Mouse (Mus musculus) spleen, adult 2 months (tissue): Measurements from ENCODE around the gene Ccdc28b. TPM values are rescaled to one million over a fixed set of nuclear protein-coding genes. Genes with fewer than 3 reads are reported as not detected.
A peak's percentile ranks its signal among the peaks of the same experiment; 100 is the strongest.

Source experiments
- DNase-seq, 2 experiments: peaks; one replicate each; pipeline versions ENCODE4 v3.0.0 to v3.0.0-alpha.2; 2012 to 2021; ENCODE audit warnings: low spot score in 2 of 2, low read depth in 1 of 2
- H3K27ac ChIP-seq: fragments of 200-500 bp; 2 replicates; pipeline ENCODE4 v1.5.1; 2012; ENCODE audit warnings: low read length, inconsistent platforms; ENCODE audit not compliant: insufficient read depth
- H3K27me3 ChIP-seq: fragments of 200-500 bp; 2 replicates; pipeline ENCODE4 v1.6.1; 2012; ENCODE audit warnings: mild to moderate bottlenecking, moderate library complexity, low read length, inconsistent platforms; ENCODE audit not compliant: control insufficient read depth, insufficient read depth
- H3K36me3 ChIP-seq: fragments of 200-500 bp; 2 replicates; pipeline ENCODE4 v1.6.1; 2012; ENCODE audit warnings: mild to moderate bottlenecking, low read length, inconsistent platforms; ENCODE audit not compliant: control insufficient read depth, insufficient read depth
- H3K4me1 ChIP-seq: fragments of 200-500 bp; 2 replicates; pipeline ENCODE4 v1.6.1; 2011; ENCODE audit warnings: inconsistent platforms; ENCODE audit not compliant: control insufficient read depth, insufficient read depth, insufficient read length
- H3K4me3 ChIP-seq: fragments of 200-500 bp; 2 replicates; pipeline ENCODE4 v1.5.1; 2011; ENCODE audit warnings: mild to moderate bottlenecking, inconsistent platforms; ENCODE audit not compliant: insufficient read depth, insufficient read length; ENCODE audit errors: extremely low read depth
- CTCF ChIP-seq: fragments of 200-500 bp; IDR thresholded peaks from 2 replicates; pipeline ENCODE4 v1.5.1; 2011; ENCODE audit warnings: mild to moderate bottlenecking, inconsistent platforms; ENCODE audit not compliant: insufficient read depth, insufficient read length, insufficient replicate concordance; ENCODE audit errors: extremely low read depth
- POLR2A ChIP-seq: fragments of 200-500 bp; IDR thresholded peaks from 2 replicates; pipeline ENCODE4 v1.6.1; 2011; ENCODE audit warnings: low read depth, low read length, inconsistent platforms
- WGBS: fragments of 180-500 bp; shearing (Covaris S2); methylation state at CpG from one replicate; pipeline ENCODE4 v1.1.7; 2018; 5-methylcytosine and 5-hydroxymethylcytosine counted together
- polyA plus RNA-seq: library from polyadenylated mRNA; depleted of rRNA; stranded (reverse); fragments of >200 nt; gene quantifications from 2 replicates; pipeline ENCODE4 v1.2.3, GENCODE M21; 2012

The Ccdc28b gene
- polyA plus RNA-seq, 1 experiment: 16.3 TPM

DNA sequence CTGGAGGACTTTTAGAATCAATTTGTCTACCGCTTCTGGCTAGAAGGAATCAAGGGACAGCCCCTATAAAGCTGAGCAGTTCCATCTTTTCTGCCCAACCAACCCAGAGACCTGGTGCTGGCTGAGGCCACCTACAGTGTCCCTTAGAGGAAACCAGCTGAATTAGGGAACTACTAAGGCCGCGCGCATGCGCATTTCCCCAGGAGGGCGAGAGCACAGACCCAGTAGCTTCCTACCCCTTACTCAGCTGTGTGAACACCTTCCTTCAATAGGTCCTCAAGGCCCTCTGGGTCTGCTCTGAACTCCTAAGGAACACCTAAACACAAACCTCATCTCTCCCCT is 1.3 kb upstream of the Ccdc28b start:
- peak overlapping the region; percentile 65 for H3K27ac ChIP-seq
- H3K36me3 ChIP-seq: peaks cover 17% of the 10 kb centered on the region
- peaks cover 10% of the 10 kb centered on the region; the same call in 1 of the 2 replicates for H3K4me1 ChIP-seq
- WGBS: 0% methylated on average over 6 of the region's 6 CpGs
- DNase-seq: peak; percentile 61 to 78
- peak overlapping the region; percentile 39; the same call in 1 of the 2 replicates for H3K4me3 ChIP-seq
- TF ChIP-seq CTCF (no peak), POLR2A (0 out of 2 replicates have a peak, but pooled peaks have one; percentile 17)
- H3K27me3 ChIP-seq: no peaks in the 10 kb centered on the region

GRCm38 (mm10) chr4:129624281-129625028 is 708 bp upstream of the Ccdc28b start:
- Histone ChIP-seq H3K27ac (peak overlapping the region; percentile 77), H3K27me3 (no peaks in the 10 kb centered on the region), H3K4me3 (peak overlapping the region; percentile 85), H3K36me3 (peaks cover 15% of the 10 kb centered on the region), H3K4me1 (peaks cover 10% of the 10 kb centered on the region; the same call in 1 of the 2 replicates)
- WGBS: under 1% methylated on average over 18 of the region's 18 CpGs
- peak; percentile 74 to 83 for DNase-seq
- TF ChIP-seq CTCF (no peak), POLR2A (no peak; the same call in 1 of the 2 replicates)

DNA sequence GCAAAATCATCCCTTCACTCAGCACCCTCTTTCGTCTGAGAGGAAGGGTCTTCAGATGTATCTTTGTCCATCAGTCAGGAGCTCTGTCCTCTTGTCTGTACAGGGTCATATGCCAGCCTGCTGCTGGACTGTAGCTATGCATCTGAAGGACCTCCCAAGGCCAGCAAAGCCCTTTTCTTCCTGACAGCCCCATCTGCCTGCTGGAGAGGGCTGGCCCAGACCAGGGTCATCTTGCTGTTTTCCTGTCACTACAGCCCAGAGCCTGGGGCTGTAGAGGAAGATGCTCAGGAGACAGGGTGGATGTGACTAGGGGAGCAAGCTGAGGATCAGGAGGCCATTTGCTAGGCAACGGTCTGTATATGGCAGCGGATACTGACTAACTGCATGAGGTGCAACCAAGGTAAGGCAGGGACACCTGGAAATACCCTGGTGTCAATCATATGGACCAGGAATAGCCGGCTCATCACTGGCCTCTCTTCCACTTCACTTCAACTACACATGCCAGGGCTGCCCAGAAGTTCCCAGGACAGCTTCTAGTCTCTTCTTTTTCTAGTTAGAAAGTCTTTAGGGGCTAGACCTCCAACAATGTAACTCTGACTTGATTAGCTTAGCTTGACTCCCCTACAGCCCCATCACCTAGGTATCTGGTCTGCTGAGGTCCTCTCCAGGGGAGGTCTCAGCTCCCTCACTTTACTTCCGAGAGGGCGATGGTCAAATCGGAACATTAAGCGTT is 778 bp downstream of the Ccdc28b start:
- Histone ChIP-seq H3K4me3 (peak overlapping the region; percentile 85), H3K36me3 (peaks cover 3% of the 10 kb centered on the region; the same call in 1 of the 2 replicates), H3K27me3 (no peaks in the 10 kb centered on the region), H3K27ac (peak overlapping the region; percentile 20), H3K4me1 (peaks cover 11% of the 10 kb centered on the region; the same call in 1 of the 2 replicates)
- DNase-seq: no peak
- TF ChIP-seq CTCF: no peak
- TF ChIP-seq POLR2A: no peak
- 24% methylated on average over 8 of the region's 8 CpGs for WGBS

DNA sequence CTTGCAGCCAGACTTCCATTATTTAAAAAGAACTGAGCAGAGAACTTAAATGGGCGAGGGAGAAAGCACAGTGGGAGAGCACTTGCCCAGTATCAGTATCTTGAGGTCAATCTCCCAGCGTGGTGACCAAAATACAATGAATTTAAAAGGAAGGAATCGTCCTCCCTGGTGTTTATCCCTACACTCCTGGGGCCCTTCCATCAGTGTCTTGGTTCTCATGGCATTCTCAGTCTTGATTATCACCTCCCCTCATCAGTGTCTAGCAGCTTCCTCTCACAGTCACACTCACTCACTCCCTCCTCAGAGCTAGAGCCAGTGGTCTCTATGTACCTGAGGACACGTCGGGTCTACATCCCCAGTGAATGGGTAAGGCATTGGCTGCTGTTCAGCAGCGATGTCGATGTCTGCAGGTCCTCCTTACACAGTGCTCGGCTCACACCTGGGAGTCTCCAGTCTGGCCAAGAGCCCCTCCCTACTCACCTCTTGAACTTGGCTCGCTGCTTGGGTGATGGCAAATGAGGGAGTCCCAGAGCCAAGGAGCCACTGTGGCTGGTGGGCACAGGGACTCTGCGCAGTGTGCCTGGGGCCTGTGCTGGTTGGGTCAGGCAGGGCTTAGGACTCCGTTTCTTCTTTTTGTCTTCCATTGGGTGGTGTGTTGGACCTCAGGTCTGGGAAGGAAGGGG is 1.5 kb downstream of the Ccdc28b start:
- Histone ChIP-seq H3K36me3 (no peaks in the 10 kb centered on the region; the same call in 1 of the 2 replicates), H3K4me3 (peak overlapping the region; percentile 85; the same call in 1 of the 2 replicates), H3K4me1 (peaks cover 12% of the 10 kb centered on the region; the same call in 1 of the 2 replicates), H3K27me3 (no peaks in the 10 kb centered on the region), H3K27ac (peak overlapping the region; percentile 20)
- TF ChIP-seq POLR2A (no peak), CTCF (no peak)
- no peak for DNase-seq
- 88% methylated on average over 11 of the region's 11 CpGs for WGBS

GRCm38 (mm10) chr4:129621283-129621841 is 2.4 kb downstream of the Ccdc28b start:
- TF ChIP-seq POLR2A: no peak
- TF ChIP-seq CTCF: no peak
- no peak for DNase-seq
- WGBS: 69% methylated on average over 8 of the region's 8 CpGs
- H3K27ac ChIP-seq: peak overlapping the region; percentile 37
- no peaks in the 10 kb centered on the region; the same call in 1 of the 2 replicates for H3K36me3 ChIP-seq
- peak overlapping the region; percentile 15; the same call in 1 of the 2 replicates for H3K4me3 ChIP-seq
- no peaks in the 10 kb centered on the region for H3K27me3 ChIP-seq
- H3K4me1 ChIP-seq: peaks cover 12% of the 10 kb centered on the region; the same call in 1 of the 2 replicates

DNA sequence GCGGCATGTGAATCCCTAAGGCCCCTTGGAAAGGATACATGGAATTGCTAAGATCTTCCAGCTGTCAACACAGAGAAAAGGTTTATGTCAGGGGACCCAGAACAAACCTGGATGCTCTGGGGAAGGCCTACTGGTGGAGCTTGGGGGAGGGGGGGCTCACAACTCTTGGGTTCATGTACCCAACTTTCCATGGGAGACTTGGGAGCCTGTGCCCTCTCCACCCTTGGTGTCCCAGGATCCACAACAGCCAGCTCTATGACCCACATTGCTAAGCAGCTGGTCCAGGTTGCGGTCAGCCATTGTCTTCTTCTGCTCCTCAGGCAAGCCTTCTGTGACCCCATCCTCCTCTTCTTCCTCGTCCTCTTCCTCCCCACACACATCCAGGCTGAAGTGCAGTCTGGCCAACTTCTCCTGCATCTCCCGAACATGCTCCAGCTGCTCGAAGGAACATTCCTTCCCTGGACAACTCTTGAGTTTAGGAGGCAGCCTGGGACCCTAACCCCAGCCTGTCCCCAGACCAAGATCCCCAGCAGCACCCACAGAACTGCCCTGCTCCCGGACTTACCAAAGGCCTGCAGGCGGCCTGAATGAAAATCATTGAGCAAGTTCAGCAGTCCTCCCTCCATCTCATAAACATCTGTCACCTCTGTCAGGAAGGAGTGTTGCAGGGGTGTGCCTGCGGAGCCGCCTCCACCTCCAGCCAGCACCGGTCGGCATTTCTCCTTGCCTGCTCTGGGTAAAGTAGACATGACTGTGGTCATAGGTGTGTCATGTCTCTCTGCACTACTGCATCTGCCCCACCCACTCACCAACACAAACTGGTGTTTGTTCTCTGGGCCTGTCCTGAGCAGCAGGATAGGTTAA is 3.1 kb downstream of the Ccdc28b start:
- Histone ChIP-seq H3K4me3 (peak overlapping the region; percentile 15; the same call in 1 of the 2 replicates), H3K36me3 (no peaks in the 10 kb centered on the region; the same call in 1 of the 2 replicates), H3K27ac (peak overlapping the region; percentile 37), H3K27me3 (no peaks in the 10 kb centered on the region), H3K4me1 (peaks cover 12% of the 10 kb centered on the region; the same call in 1 of the 2 replicates)
- TF ChIP-seq CTCF (no peak), POLR2A (no peak)
- no peak for DNase-seq
- WGBS: 91% methylated on average over 11 of the region's 11 CpGs
